Mouse (Mus musculus) myocyte (in vitro differentiated cells): ENCODE data around the gene Btbd16.

ENCODE experiments used
- E2F4 ChIP-seq: IDR thresholded peaks from one replicate; pipeline ENCODE4 v1.6.1; 2011; ENCODE audit warnings: mild to moderate bottlenecking, control low read depth, moderate library complexity; ENCODE audit not compliant: insufficient read depth
- MAX ChIP-seq: IDR thresholded peaks from one replicate; pipeline ENCODE4 v1.6.1; 2011; ENCODE audit warnings: low read depth, mild to moderate bottlenecking, control low read depth
- MYOG ChIP-seq, 3 experiments: IDR thresholded peaks; one replicate each; pipeline ENCODE4 v1.6.1; 2011; ENCODE audit warnings: control low read depth in 2 of 3, low read depth in 2 of 3, mild to moderate bottlenecking in 2 of 3; ENCODE audit not compliant: insufficient read length in 2 of 3, control insufficient read depth in 1 of 3, insufficient read depth in 1 of 3
- POLR2A ChIP-seq: IDR thresholded peaks from one replicate; pipeline ENCODE4 v1.6.1; 2011; ENCODE audit warnings: low read depth, mild to moderate bottlenecking, control low read depth, moderate library complexity; ENCODE audit not compliant: insufficient read length
- POLR2AphosphoS2 ChIP-seq: IDR thresholded peaks from one replicate; pipeline ENCODE4 v1.6.1; 2011; ENCODE audit warnings: low read depth, control low read depth; ENCODE audit not compliant: insufficient read length
- SRF ChIP-seq: IDR thresholded peaks from one replicate; pipeline ENCODE4 v1.6.1; 2011; ENCODE audit warnings: low read depth; ENCODE audit not compliant: control insufficient read depth, insufficient read length
- TCF12 ChIP-seq: IDR thresholded peaks from one replicate; pipeline ENCODE4 v1.6.1; 2011; ENCODE audit warnings: mild to moderate bottlenecking, control low read depth; ENCODE audit not compliant: poor library complexity, insufficient read depth, severe bottlenecking
- USF1 ChIP-seq: IDR thresholded peaks from one replicate; pipeline ENCODE4 v1.6.1; 2011; ENCODE audit warnings: low read depth, mild to moderate bottlenecking, control low read depth, moderate library complexity

DNA sequence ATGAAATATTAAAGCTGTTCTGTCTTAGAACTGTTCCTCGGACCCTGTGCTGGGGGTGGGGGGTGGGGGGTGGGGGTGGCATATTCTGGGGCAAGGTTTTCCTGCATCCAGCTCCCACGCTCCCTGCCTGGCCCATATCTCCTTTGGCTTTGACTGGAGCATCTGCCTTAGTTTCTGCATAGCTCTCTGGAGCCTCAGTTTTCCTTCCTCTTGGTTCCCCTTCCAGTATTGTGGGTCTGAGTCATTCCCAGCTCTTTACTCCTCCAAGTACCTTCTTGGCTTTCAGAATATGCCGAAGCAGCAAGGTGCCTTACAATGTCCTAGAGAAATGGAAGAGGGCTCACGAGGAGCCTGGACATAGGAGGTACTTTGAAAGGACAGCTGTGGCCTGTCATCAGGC, 36.4 kb downstream of the Btbd16 start:
- TF ChIP-seq POLR2A (no peak), USF1 (no peak), TCF12 (no peak), POLR2AphosphoS2 (no peak), E2F4 (no peak), MYOG (IDR thresholded peaks at IDR 0.05; ENCODE audit: control insufficient read depth in 1 of 3, insufficient read depth in 1 of 3, insufficient read length in 2 of 3, low read depth in 2 of 3) (no peak), SRF (no peak), MAX (no peak)
